Mouse (Mus musculus): ENCODE data around the gene Coro1c. TPM values are rescaled to one million over a fixed set of nuclear protein-coding genes. Genes with fewer than 3 reads are reported as not detected.

Coro1c gene
- polyA plus RNA-seq, 1 experiment from 2014 or later = 116 TPM

DNA sequence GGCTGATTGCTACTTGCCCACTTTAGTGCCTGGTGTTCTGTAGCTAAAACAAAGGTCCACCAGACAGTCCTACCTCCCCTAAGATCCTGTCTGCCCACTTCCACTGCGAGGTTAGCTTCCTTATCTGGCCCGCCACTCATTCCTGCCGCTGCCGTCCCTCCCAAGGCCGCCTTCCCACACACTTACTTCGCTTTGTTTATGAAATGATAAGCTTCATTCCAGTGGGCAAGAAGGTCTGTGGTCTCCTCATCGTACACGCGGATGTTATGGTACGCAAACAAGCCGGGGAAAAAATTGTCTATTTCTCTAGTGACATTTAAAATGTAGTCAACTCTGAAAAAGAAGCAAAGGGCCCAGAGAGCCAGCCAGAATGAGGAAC is 43.1 kb upstream of the Coro1c start:
- H3K27me3 ChIP-seq (replicated peaks; ENCODE audit: control insufficient read depth, insufficient read depth, low read length) = no peaks in the 10 kb centered on the region
- 52% methylated on average over 11 of the region's 11 CpGs for WGBS

DNA sequence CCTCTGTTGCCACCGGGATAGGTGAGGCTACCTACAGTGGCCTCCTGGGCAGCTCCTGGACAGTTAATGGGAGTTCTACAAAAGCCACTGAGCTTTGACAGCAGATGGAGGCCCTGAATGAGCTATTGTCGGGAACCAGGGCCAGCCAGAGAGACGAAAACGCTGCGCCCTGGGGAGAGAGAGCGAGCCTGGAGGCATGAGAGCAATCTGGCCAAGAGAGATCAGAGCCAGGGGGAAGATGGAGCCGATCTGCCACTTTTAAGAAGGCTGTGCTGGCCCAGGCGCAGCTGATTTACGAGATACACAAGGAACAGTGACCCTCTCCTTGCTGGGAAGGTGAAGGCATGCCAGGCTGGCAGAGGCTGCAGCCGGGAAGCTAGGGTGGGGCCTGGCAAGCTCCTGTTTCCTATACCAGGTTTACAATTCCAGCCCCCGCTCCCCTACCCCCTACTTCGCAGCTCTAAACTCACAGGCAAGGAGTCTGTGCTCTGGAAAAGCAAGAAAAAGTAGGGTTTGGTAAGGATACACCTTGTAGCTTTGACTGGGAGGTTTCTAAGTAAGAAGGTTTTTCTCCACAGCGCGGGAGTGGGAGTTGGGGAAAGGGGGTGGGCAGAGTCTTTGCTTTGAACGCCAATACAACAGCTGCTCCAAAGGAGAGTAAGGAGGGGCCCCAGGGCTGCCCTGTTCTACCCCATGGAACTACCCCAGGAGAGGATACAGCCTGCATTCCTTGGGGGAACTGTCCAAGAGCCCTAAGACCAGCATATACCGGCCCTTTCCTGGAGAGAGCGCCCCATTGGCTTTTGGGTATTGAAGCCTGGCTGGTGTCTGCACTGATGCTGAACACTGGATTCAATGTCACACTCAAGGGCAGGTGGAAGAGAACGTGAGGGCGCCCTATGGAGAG is 42.5 kb upstream of the Coro1c start:
- Histone ChIP-seq H3K36me3 (ENCODE audit: control insufficient read depth, insufficient read depth) (peaks cover 73% of the 10 kb centered on the region), H3K27me3 (replicated peaks; ENCODE audit: control insufficient read depth, insufficient read depth, low read length) (no peaks in the 10 kb centered on the region), H3K9ac (ENCODE audit: low read depth, low read length) (no peak overlapping the region), H3K4me2 (replicated peaks; ENCODE audit: low read depth) (no peak overlapping the region), H3K9me3 (ENCODE audit: control insufficient read depth) (no peaks in the 10 kb centered on the region), H3K27ac (ENCODE audit: low read depth, low read length) (no peak overlapping the region; the same call in 1 of the 2 replicates), H3K4me1 (replicated peaks; ENCODE audit: control insufficient read depth, insufficient read depth, low read length) (no peaks in the 10 kb centered on the region), H3K4me3 (ENCODE audit: low read depth, low read length) (no peak overlapping the region)
- TF ChIP-seq CTCF (IDR thresholded peaks at IDR 0.05; ENCODE audit: low read depth) = no peak
- 81% methylated on average over 19 of the region's 19 CpGs for WGBS
- no peak for ATAC-seq

More for the DNA sequence above, 43.1 kb upstream of the Coro1c start:
- ATAC-seq = no peak
- Histone ChIP-seq H3K4me3 (ENCODE audit: low read depth, low read length) (no peak overlapping the region), H3K9me3 (ENCODE audit: control insufficient read depth) (no peaks in the 10 kb centered on the region), H3K27ac (ENCODE audit: low read depth, low read length) (no peak overlapping the region; the same call in 1 of the 2 replicates), H3K4me1 (replicated peaks; ENCODE audit: control insufficient read depth, insufficient read depth, low read length) (no peaks in the 10 kb centered on the region), H3K36me3 (ENCODE audit: control insufficient read depth, insufficient read depth) (peaks cover 67% of the 10 kb centered on the region), H3K9ac (ENCODE audit: low read depth, low read length) (no peak overlapping the region), H3K4me2 (replicated peaks; ENCODE audit: low read depth) (no peak overlapping the region)
- TF ChIP-seq CTCF (IDR thresholded peaks at IDR 0.05; ENCODE audit: low read depth) = no peak

DNA sequence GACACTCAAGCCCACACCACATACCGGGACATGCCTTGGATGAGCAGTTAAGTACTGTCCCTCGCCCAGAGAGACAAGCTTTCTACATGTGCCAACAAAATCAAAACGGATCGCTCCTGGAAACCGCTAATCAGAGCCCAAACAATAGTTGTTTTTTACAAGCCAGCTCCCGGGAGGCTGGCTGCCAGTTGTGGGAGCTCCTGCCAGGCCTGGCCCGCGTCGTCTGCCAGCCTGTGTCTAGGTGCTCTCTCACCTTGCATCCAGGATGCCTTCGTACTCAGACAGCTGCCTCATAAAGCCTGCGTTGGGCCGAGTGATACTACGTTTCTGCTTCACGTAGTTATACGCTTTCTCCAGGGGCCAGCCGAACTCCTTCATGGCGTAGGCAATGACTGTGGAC is 41.6 kb upstream of the Coro1c start:
- no peak overlapping the region for H3K9ac ChIP-seq (ENCODE audit: low read depth, low read length)
- no peaks in the 10 kb centered on the region for H3K4me1 ChIP-seq (replicated peaks; ENCODE audit: control insufficient read depth, insufficient read depth, low read length)
- H3K4me3 ChIP-seq (ENCODE audit: low read depth, low read length) = no peak overlapping the region
- TF ChIP-seq CTCF (IDR thresholded peaks at IDR 0.05; ENCODE audit: low read depth) = no peak
- H3K4me2 ChIP-seq (replicated peaks; ENCODE audit: low read depth) = no peak overlapping the region
- H3K27ac ChIP-seq (ENCODE audit: low read depth, low read length) = no peak overlapping the region
- no peaks in the 10 kb centered on the region for H3K9me3 ChIP-seq (ENCODE audit: control insufficient read depth)
- peaks cover 75% of the 10 kb centered on the region for H3K36me3 ChIP-seq (ENCODE audit: control insufficient read depth, insufficient read depth)
- ATAC-seq = no peak
- 91% methylated on average over 17 of the region's 17 CpGs for WGBS
- H3K27me3 ChIP-seq (replicated peaks; ENCODE audit: control insufficient read depth, insufficient read depth, low read length) = no peaks in the 10 kb centered on the region

DNA sequence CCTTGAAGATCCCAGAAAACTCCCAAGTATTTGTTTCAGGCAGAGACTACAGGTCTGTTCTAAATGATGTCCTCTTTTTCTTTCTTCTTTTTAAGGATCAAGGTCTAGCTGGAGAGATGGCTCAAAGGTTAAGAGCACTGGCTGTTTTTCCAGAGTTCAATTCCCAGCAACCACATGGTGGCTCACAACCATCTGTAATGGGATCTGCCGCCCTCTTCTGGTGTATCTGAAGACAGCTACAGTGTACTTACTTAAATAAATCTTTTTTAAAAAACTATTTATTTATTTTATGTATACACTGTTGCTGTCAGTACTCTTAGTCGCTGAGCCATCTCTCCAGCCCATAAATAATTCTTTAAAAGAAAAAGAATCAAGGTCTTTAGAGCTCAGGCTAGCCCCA is 38.7 kb upstream of the Coro1c start:
- H3K4me1 ChIP-seq (replicated peaks; ENCODE audit: control insufficient read depth, insufficient read depth, low read length) = no peaks in the 10 kb centered on the region
- ATAC-seq = no peak

DNA sequence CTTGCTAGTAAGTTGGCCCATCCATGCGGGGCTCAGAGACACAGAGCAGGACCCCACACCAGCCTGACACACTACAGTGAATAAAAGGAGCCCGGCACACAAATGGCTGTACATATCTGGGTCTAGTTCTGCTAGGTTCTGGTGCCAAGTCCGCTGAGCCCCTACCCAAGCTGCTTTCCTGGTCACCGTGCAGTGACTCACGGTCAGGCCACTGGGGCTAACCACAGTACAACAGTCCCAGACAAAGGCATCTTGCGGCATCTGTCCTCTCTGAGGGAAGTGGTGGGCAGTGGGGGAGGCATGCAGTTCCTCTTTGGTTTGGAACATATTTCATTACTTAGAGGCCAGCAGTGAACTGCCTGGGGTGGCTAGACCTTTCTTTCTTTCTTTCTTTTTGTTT is 36.6 kb upstream of the Coro1c start:
- H3K9ac ChIP-seq (ENCODE audit: low read depth, low read length) = no peak overlapping the region
- no peak overlapping the region for H3K4me2 ChIP-seq (replicated peaks; ENCODE audit: low read depth)
- H3K27me3 ChIP-seq (replicated peaks; ENCODE audit: control insufficient read depth, insufficient read depth, low read length) = no peaks in the 10 kb centered on the region
- H3K36me3 ChIP-seq (ENCODE audit: control insufficient read depth, insufficient read depth) = peaks cover 83% of the 10 kb centered on the region
- no peaks in the 10 kb centered on the region for H3K4me1 ChIP-seq (replicated peaks; ENCODE audit: control insufficient read depth, insufficient read depth, low read length)
- ATAC-seq = no peak
- no peaks in the 10 kb centered on the region for H3K9me3 ChIP-seq (ENCODE audit: control insufficient read depth)
- TF ChIP-seq CTCF (IDR thresholded peaks at IDR 0.05; ENCODE audit: low read depth) = no peak
- H3K4me3 ChIP-seq (ENCODE audit: low read depth, low read length) = no peak overlapping the region
- WGBS = 87% methylated on average over 6 of the region's 6 CpGs
- H3K27ac ChIP-seq (ENCODE audit: low read depth, low read length) = no peak overlapping the region

More for the DNA sequence above, 38.7 kb upstream of the Coro1c start:
- Histone ChIP-seq H3K27ac (ENCODE audit: low read depth, low read length) (no peak overlapping the region), H3K27me3 (replicated peaks; ENCODE audit: control insufficient read depth, insufficient read depth, low read length) (no peaks in the 10 kb centered on the region), H3K36me3 (ENCODE audit: control insufficient read depth, insufficient read depth) (peaks cover 80% of the 10 kb centered on the region), H3K9ac (ENCODE audit: low read depth, low read length) (no peak overlapping the region), H3K4me2 (replicated peaks; ENCODE audit: low read depth) (no peak overlapping the region), H3K4me3 (ENCODE audit: low read depth, low read length) (no peak overlapping the region), H3K9me3 (ENCODE audit: control insufficient read depth) (no peaks in the 10 kb centered on the region)
- TF ChIP-seq CTCF (IDR thresholded peaks at IDR 0.05; ENCODE audit: low read depth) = peak; percentile 30
- WGBS = 67% methylated on average over 2 of the region's 2 CpGs

DNA sequence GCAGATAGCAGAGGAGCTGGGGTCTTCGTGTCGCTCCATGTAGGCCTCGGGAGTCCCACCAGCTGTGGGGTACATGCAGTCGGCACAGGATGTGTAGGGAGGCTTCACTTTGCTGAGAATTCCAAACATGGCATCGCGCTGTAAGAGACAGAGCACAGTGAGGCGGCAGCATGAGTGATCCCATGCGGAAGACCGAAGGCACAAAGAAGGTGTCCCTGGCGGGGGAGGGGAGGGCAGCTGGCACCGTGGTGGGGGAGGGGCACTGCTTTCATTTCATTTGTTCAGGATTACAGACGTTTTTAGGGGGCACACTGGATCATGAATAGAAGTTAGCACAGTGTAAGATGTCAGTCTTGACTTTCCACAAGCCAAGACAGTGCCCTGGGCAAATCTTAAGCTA is 34.8 kb upstream of the Coro1c start:
- WGBS = 80% methylated on average over 12 of the region's 12 CpGs
- Histone ChIP-seq H3K36me3 (ENCODE audit: control insufficient read depth, insufficient read depth) (peaks cover 66% of the 10 kb centered on the region), H3K27me3 (replicated peaks; ENCODE audit: control insufficient read depth, insufficient read depth, low read length) (no peaks in the 10 kb centered on the region), H3K9me3 (ENCODE audit: control insufficient read depth) (no peaks in the 10 kb centered on the region), H3K4me2 (replicated peaks; ENCODE audit: low read depth) (no peak overlapping the region), H3K9ac (ENCODE audit: low read depth, low read length) (no peak overlapping the region), H3K4me1 (replicated peaks; ENCODE audit: control insufficient read depth, insufficient read depth, low read length) (no peaks in the 10 kb centered on the region), H3K27ac (ENCODE audit: low read depth, low read length) (no peak overlapping the region), H3K4me3 (ENCODE audit: low read depth, low read length) (no peak overlapping the region)
- ATAC-seq = no peak
- no peak for TF ChIP-seq CTCF (IDR thresholded peaks at IDR 0.05; ENCODE audit: low read depth)

All from intestine, postnatal 0 days (tissue).